Mouse (Mus musculus) myocyte (in vitro differentiated cells): Measurements from ENCODE around the gene Uggt1.

Experiments used
- CEBPB ChIP-seq: IDR thresholded peaks from 2 replicates; pipeline ENCODE4 v1.6.1; 2011; ENCODE audit warnings: mild to moderate bottlenecking, moderate library complexity; ENCODE audit not compliant: poor library complexity, insufficient read depth, severe bottlenecking
- MAX ChIP-seq: IDR thresholded peaks from one replicate; pipeline ENCODE4 v1.6.1; 2011; ENCODE audit warnings: low read depth, mild to moderate bottlenecking, control low read depth
- MYOD1 ChIP-seq, 3 experiments: IDR thresholded peaks; one replicate each; pipeline ENCODE4 v1.6.1; 2011; ENCODE audit warnings: control low read depth in 2 of 3, low read depth in 2 of 3, mild to moderate bottlenecking in 2 of 3, moderate library complexity in 1 of 3; ENCODE audit not compliant: insufficient read length in 2 of 3, control insufficient read depth in 1 of 3
- POLR2A ChIP-seq: IDR thresholded peaks from one replicate; pipeline ENCODE4 v1.6.1; 2011; ENCODE audit warnings: low read depth, mild to moderate bottlenecking, control low read depth, moderate library complexity; ENCODE audit not compliant: insufficient read length
- POLR2AphosphoS2 ChIP-seq: IDR thresholded peaks from one replicate; pipeline ENCODE4 v1.6.1; 2011; ENCODE audit warnings: low read depth, control low read depth; ENCODE audit not compliant: insufficient read length
- REST ChIP-seq: IDR thresholded peaks from one replicate; pipeline ENCODE4 v1.6.1; 2011; ENCODE audit warnings: mild to moderate bottlenecking, control low read depth, moderate library complexity; ENCODE audit not compliant: insufficient read depth, insufficient read length
- SRF ChIP-seq: IDR thresholded peaks from one replicate; pipeline ENCODE4 v1.6.1; 2011; ENCODE audit warnings: low read depth; ENCODE audit not compliant: control insufficient read depth, insufficient read length
- TCF12 ChIP-seq: IDR thresholded peaks from one replicate; pipeline ENCODE4 v1.6.1; 2011; ENCODE audit warnings: mild to moderate bottlenecking, control low read depth; ENCODE audit not compliant: poor library complexity, insufficient read depth, severe bottlenecking
- USF1 ChIP-seq: IDR thresholded peaks from one replicate; pipeline ENCODE4 v1.6.1; 2011; ENCODE audit warnings: low read depth, mild to moderate bottlenecking, control low read depth, moderate library complexity

DNA sequence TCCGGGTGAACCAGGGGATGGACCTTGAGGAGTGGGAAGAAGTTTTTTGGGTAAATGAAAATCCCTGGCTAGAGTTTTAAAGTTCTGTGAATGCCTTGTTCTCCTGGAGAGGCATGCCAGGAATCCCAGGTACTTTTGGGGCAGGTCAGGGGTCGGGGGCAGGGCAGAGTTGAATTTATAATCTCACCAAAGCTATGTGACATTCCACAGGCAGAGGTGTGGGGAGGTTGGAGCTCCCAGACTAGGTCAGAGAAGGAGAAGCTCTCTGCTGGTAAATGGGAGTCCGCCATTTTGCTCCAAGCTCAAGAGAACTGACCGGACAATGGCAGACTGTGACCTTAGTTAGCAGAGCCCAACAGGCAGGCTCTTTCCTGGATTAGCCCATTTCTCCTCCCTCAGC is 125.1 kb downstream of the Uggt1 start:
- TF ChIP-seq POLR2A = no peak
- no peak for TF ChIP-seq USF1
- no peak for TF ChIP-seq MYOD1 (IDR thresholded peaks at IDR 0.05; ENCODE audit: control insufficient read depth in 1 of 3, insufficient read length in 2 of 3, low read depth in 2 of 3)
- no peak for TF ChIP-seq MAX
- TF ChIP-seq POLR2AphosphoS2 = no peak
- TF ChIP-seq SRF = no peak
- no peak for TF ChIP-seq REST
- no peak for TF ChIP-seq TCF12
- TF ChIP-seq CEBPB = no peak
